Mouse (Mus musculus) stomach, embryonic 16.5 days (tissue): ENCODE measurements around the gene Olfr1037. TPM values are rescaled to one million over a fixed set of nuclear protein-coding genes. Genes with fewer than 3 reads are reported as not detected.
"Not testable (repeated sequence)": the region's sequence is repeated elsewhere in the genome, so short reads cannot be mapped to it uniquely, and the experiment has no call there.

Experiments
- ATAC-seq: fragments of 200-750 bp; cut with Nextera tagmentation; 2 replicates; pipeline ENCODE4 v1.8.0; 2017; ENCODE audit warnings: moderate number of reproducible peaks, moderate TSS enrichment; ENCODE audit not compliant: insufficient read depth, low FRiP score
- H3K27ac ChIP-seq: fragments of 300-500 bp; sonication (generic); 2 replicates; pipeline ENCODE4 v1.5.1; 2014; ENCODE audit warnings: low read length
- H3K27me3 ChIP-seq: fragments of 300-500 bp; sonication (generic); 2 replicates; pipeline ENCODE4 v1.6.1; 2014; ENCODE audit warnings: low read length, control low read depth, mixed read lengths; ENCODE audit not compliant: control insufficient read depth, insufficient read depth
- H3K36me3 ChIP-seq: fragments of 300-500 bp; sonication (generic); 2 replicates; pipeline ENCODE4 v1.6.1; 2014; ENCODE audit warnings: low read length; ENCODE audit not compliant: control insufficient read depth, insufficient read depth
- H3K4me1 ChIP-seq: fragments of 300-500 bp; sonication (generic); 2 replicates; pipeline ENCODE4 v1.6.1; 2014; ENCODE audit warnings: low read length, control low read depth, mixed read lengths; ENCODE audit not compliant: control insufficient read depth, insufficient read depth
- H3K4me2 ChIP-seq: fragments of 300-500 bp; sonication (generic); 2 replicates; pipeline ENCODE4 v1.6.1; 2014; ENCODE audit warnings: low read depth, low read length, mixed read lengths
- H3K4me3 ChIP-seq: fragments of 300-500 bp; sonication (generic); replicated peaks from 2 replicates; pipeline ENCODE4 v1.5.1; 2014; ENCODE audit warnings: mild to moderate bottlenecking, low read length
- H3K9ac ChIP-seq: fragments of 300-500 bp; sonication (generic); 2 replicates; pipeline ENCODE4 v1.6.1; 2014; ENCODE audit warnings: low read length
- H3K9me3 ChIP-seq: fragments of 300-500 bp; sonication (generic); replicated peaks from 2 replicates; pipeline ENCODE4 v1.6.1; 2016; ENCODE audit warnings: low read length, control low read depth; ENCODE audit not compliant: control insufficient read depth
- WGBS: fragments of 180-500 bp; shearing (Covaris S2); extraction: QIAGEN DNeasy Blood & Tissue Kit; methylation state at CpG from one replicate; pipeline ENCODE4 v1.1.7; 2014; 5-methylcytosine and 5-hydroxymethylcytosine counted together
- polyA plus RNA-seq: library from polyadenylated mRNA; unstranded; fragments of >200 nt; fragmentation: Nextera tagmentation; extraction: Ambion mirVana; gene quantifications from 2 replicates; pipeline ENCODE4 v1.2.1, GENCODE M21; 2015

The Olfr1037 gene
- not detected in 2 replicates for polyA plus RNA-seq

DNA sequence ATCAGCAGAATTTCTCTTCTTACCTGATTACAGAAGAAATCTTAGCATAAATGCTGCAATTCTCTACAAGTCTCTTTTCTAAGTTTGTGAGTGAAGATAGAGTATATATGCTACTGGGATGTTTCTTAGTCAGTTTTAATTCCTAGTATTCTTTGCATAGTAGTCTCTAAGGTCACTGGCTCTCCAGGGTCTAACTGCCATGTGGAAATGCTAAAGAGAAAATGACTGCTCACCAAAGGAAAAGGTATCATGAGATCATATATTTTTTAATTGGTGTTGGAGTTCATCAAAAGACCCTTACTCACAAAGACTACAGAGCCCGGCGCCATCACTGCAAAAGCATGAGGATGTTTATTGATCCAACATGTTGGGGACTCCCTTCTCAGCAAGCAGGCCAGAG, at the start of gene Olfr1037:
Gene Olfr1037 (minus strand): TSS at position 101 of the 400 bp plus-strand sequence.
- Histone ChIP-seq H3K27me3 (no peaks in the 10 kb centered on the region), H3K36me3 (no peaks in the 10 kb centered on the region), H3K9ac (no peak within 1 kb of the TSS), H3K9me3 (no peaks in the 10 kb centered on the region), H3K4me2 (no peak within 1 kb of the TSS), H3K4me3 (no peak within 1 kb of the TSS), H3K4me1 (no peaks in the 10 kb centered on the region), H3K27ac (no peak within 1 kb of the TSS)
- 87% methylated on average over 2 of the region's 2 CpGs for WGBS
- no peak for ATAC-seq

DNA sequence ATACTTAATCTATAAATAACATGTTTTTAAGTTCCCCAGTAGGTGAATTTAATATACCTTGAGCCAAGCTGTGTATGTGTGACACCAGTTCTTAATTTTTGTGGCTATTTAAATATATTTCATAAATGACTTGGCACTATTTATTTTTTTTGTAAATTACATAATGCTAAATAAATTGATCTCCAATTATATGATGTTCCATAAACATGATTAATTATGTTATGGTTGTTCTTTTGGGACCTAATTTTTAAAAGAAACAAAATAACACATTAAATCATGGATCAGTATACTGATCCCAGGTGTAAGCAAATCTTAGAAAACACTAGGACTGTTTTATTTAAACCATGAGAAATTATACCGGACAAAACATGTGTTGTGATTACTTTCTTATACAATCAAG, 48.6 kb upstream of the Olfr1037 start, which contains the start of gene Olfr1039:
Gene Olfr1039 (minus strand): TSS at position 101 of the 400 bp plus-strand sequence.
- no peak within 1 kb of the TSS for H3K4me2 ChIP-seq
- H3K4me3 ChIP-seq, result no peak within 1 kb of the TSS
- no peaks in the 10 kb centered on the region for H3K27me3 ChIP-seq
- no peak within 1 kb of the TSS for H3K27ac ChIP-seq
- no peak for ATAC-seq
- H3K36me3 ChIP-seq, result no peaks in the 10 kb centered on the region
- WGBS, result 88% methylated on average over 1 of the region's 1 CpGs
- H3K9ac ChIP-seq, result no peak within 1 kb of the TSS
- no peaks in the 10 kb centered on the region for H3K9me3 ChIP-seq
- H3K4me1 ChIP-seq, result no peaks in the 10 kb centered on the region

DNA sequence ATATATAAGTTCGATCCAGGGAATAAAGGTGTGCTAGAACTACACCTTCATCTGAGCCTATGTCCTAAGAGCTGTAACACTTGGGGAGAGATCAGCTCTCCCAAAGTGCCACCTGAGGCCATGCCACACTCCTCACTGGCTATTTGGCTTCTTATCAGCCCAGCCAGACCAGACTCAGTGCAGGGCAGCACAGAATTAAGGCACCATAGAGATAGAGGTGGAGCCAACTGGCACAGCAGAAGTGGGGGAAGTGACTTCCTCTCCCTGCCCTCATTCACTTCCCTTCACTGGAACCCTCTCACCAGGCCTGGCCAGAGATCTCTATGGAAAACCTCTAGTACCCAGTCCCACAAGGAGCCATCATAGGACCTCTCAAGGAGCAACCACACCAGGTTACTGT, 6.7 kb downstream of the Olfr1037 start:
- ATAC-seq, H3K9me3 ChIP-seq: not testable (repeated sequence)
- 90% methylated on average over 1 of the region's 1 CpGs for WGBS

DNA sequence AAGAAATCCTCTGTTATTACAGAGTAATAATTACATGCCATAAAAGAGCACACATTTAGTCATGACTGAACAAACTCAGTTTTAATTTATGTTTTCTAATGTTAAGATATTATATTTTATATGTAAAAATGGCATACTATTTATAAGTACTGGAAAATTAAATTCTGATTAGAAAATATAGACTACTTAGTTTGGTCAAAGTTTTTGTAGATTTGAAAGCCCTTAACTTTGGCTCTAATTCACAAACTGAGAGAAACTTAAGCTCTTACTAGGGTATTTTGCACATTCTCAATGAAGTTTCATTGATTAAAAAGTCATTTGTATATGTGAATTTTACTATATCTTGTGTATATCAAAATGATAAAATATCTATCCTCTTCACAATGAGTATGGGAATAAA, 13.5 kb downstream of the Olfr1037 start, which contains the start of gene Olfr1036:
Gene Olfr1036 (plus strand): TSS at position 301 of the 400 bp plus-strand sequence.
- not testable (repeated sequence) for H3K27ac ChIP-seq, H3K4me1 ChIP-seq, H3K27me3 ChIP-seq, ATAC-seq, H3K9ac ChIP-seq, H3K36me3 ChIP-seq, H3K4me3 ChIP-seq, H3K9me3 ChIP-seq, H3K4me2 ChIP-seq

More for the DNA sequence above, 6.7 kb downstream of the Olfr1037 start:
- H3K9ac ChIP-seq, H3K27ac ChIP-seq, H3K36me3 ChIP-seq, H3K4me2 ChIP-seq, H3K27me3 ChIP-seq, H3K4me3 ChIP-seq, H3K4me1 ChIP-seq: not testable (repeated sequence)

DNA sequence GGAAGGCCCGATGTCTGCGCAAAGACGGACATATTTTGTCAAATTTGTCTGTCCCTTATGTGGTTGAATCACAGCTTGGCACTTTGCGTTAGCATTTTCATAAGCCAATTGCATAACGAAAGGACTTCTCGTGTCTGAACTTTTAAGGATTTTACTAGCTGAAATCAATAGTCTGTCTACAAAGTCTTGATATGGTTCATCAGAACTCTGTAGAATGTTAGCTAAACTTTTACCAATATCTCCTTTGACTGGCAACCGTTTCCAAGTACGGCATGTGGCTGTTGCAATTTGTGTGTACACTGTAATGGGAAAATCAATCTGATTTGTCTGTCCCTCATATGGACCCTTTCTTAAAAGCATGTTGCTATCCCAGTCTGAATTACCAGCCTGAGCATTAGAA, 17.0 kb downstream of the Olfr1037 start:
- Histone ChIP-seq H3K27ac (no peak overlapping the region), H3K9me3 (no peaks in the 10 kb centered on the region), H3K4me2 (no peak overlapping the region), H3K9ac (no peak overlapping the region), H3K4me3 (no peak overlapping the region), H3K27me3 (no peaks in the 10 kb centered on the region), H3K36me3 (no peaks in the 10 kb centered on the region), H3K4me1 (no peaks in the 10 kb centered on the region)
- no peak for ATAC-seq
- 80% methylated on average over 8 of the region's 8 CpGs for WGBS

DNA sequence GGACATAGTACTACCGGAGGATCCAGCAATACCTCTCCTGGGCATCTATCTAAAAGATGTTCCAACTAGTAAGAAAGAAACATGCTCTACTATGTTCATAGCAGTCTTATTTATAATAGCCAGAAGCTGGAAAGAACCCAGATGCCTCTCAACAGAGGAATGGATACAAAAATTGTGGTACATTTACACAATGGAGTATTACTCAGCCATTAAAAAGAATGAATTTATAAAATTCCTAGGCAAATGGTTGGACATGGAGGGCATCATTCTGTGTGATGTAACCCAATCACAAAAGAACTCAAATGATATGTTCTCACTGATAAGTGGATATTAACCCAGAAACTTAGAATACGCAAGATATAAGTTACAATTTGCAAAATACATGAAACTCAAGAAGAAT, 23.4 kb downstream of the Olfr1037 start:
- not testable (repeated sequence) for H3K27me3 ChIP-seq, H3K9me3 ChIP-seq, H3K9ac ChIP-seq, H3K4me1 ChIP-seq, H3K4me2 ChIP-seq, ATAC-seq, H3K4me3 ChIP-seq, H3K36me3 ChIP-seq, H3K27ac ChIP-seq
- WGBS, result 98% methylated on average over 2 of the region's 2 CpGs

DNA sequence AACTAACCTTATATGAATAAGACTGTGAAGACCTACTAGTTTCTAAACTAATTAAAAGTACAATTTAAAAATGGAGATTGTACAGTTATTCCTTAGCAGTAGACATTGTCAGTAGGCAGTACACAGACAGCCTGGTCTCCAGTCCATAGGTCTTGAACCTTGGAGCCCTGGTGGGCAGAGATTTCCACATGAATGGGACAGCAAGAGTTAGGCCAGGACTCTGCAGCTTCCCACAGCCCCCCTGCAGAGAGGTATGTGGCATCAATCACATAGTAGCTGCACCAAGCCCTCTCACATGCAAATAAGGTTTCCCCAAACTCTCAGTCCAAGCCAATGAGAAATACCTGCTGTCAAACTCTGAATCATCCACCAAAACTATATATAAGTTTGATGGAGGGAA, 36.4 kb downstream of the Olfr1037 start:
- not testable (repeated sequence) for H3K4me3 ChIP-seq, ATAC-seq, H3K9me3 ChIP-seq, H3K9ac ChIP-seq, H3K27ac ChIP-seq, H3K4me1 ChIP-seq, H3K36me3 ChIP-seq, H3K4me2 ChIP-seq, H3K27me3 ChIP-seq

- ATAC-seq, result no peak
- no peak within 1 kb of the TSS for H3K4me3 ChIP-seq
- no peaks in the 10 kb centered on the region for H3K27me3 ChIP-seq
- no peak within 1 kb of the TSS for H3K27ac ChIP-seq
- no peaks in the 10 kb centered on the region for H3K4me1 ChIP-seq
- H3K36me3 ChIP-seq, result no peaks in the 10 kb centered on the region
- no peak within 1 kb of the TSS for H3K9ac ChIP-seq
- H3K9me3 ChIP-seq, result no peaks in the 10 kb centered on the region
- no peak within 1 kb of the TSS for H3K4me2 ChIP-seq
Observed at GRCm38 (mm10) chr2:86045561-86045960, 41.6 kb downstream of the Olfr1037 start, which contains the start of gene Olfr1034. TSS of gene Olfr1034 (plus strand) at chr2:86045861.
